Comparison of ENCODE assay signal across 12 mouse cellular contexts in the genomic region with DNA sequence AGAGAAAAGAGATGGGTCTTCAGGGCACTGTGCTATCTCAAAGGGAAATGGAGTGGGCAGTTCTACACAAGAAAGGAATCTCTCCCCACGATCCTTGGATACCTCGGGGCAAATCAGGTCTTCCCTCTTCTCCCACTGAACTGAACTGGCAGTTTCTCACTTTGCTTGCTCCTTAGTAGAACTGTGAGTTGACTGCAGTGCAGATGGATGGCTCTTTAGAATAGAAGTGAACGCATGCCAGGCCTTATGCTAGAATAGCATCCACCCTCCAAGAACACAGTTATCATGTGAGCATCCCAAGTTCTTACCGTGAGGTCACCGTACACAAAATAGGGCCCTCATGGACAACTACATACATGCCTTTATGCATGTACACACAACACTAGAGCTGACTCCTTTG.
"Had no signal": no experiment of that assay in that cellular context is flagged by ENCODE, and none has a peak within 500 bp of the region (broad histone marks: within the 10 kb centered on the region; RNA-seq: fewer than 3 reads in every experiment).

No protein-coding gene starts in this region.

- DNase-seq: retina, postnatal 1 day; right cerebral cortex, adult 18-20 months; right cerebral cortex, postnatal 14 days; right cerebral cortex, postnatal 25 days; right cerebral cortex, postnatal 4 days; spleen, adult 18-20 months; thymus, adult 18-20 months; thymus, adult 2 months; thymus, postnatal 14 days; thymus, postnatal 25 days; thymus, postnatal 36 days; thymus, postnatal 4 days had no signal
